Mouse (Mus musculus): ENCODE data around the gene Irs1. TPM values are rescaled to one million over a fixed set of nuclear protein-coding genes. Genes with fewer than 3 reads are reported as not detected.

Irs1 gene
- polyA plus RNA-seq, 1 experiment from 2014 or later, result 13.5 TPM

- peak; percentile 95 for ATAC-seq (ENCODE audit: insufficient number of reproducible peaks, low FRiP score, low TSS enrichment, low read depth)
- 5% methylated on average over 47 of the region's 47 CpGs for WGBS
- Histone ChIP-seq H3K27me3 (no peaks in the 10 kb centered on the region), H3K4me3 (peak within 1 kb of the TSS; percentile 94), H3K9ac (peak within 1 kb of the TSS; percentile 94), H3K4me1 (peaks cover 7% of the 10 kb centered on the region), H3K9me3 (no peaks in the 10 kb centered on the region), H3K36me3 (no peaks in the 10 kb centered on the region), H3K27ac (peak within 1 kb of the TSS; percentile 98), H3K4me2 (peak within 1 kb of the TSS; percentile 80)
Observed at GRCm38 (mm10) chr1:82316111-82316745, 25.0 kb upstream of the Irs1 start, which contains the start of gene Rhbdd1. Rhbdd1 (plus strand) TSS chr1:82316452.

- no peaks in the 10 kb centered on the region for H3K36me3 ChIP-seq
- no peak overlapping the region for H3K4me2 ChIP-seq
- 25% methylated on average over 3 of the region's 3 CpGs for WGBS
- no peak overlapping the region for H3K9ac ChIP-seq
- H3K27ac ChIP-seq, result no peak overlapping the region
- no peaks in the 10 kb centered on the region for H3K4me1 ChIP-seq
- ATAC-seq (ENCODE audit: insufficient number of reproducible peaks, low FRiP score, low TSS enrichment, low read depth), result no peak
- no peaks in the 10 kb centered on the region for H3K27me3 ChIP-seq
- H3K4me3 ChIP-seq, result no peak overlapping the region
- no peaks in the 10 kb centered on the region for H3K9me3 ChIP-seq
Observed at GRCm38 (mm10) chr1:82304483-82304882, 13.3 kb upstream of the Irs1 start.

- Histone ChIP-seq H3K4me2 (no peak overlapping the region), H3K36me3 (no peaks in the 10 kb centered on the region), H3K27me3 (no peaks in the 10 kb centered on the region; the same call in 1 of the 2 replicates), H3K27ac (no peak overlapping the region), H3K9me3 (no peaks in the 10 kb centered on the region), H3K4me1 (no peaks in the 10 kb centered on the region), H3K4me3 (no peak overlapping the region), H3K9ac (no peak overlapping the region)
- WGBS, result 27% methylated on average over 1 of the region's 1 CpGs
- ATAC-seq (ENCODE audit: insufficient number of reproducible peaks, low FRiP score, low TSS enrichment, low read depth), result no peak
Observed at GRCm38 (mm10) chr1:82298586-82298985, 7.4 kb upstream of the Irs1 start.

GRCm38 (mm10) chr1:82294102-82294501 is 2.9 kb upstream of the Irs1 start:
- peaks cover 19% of the 10 kb centered on the region for H3K4me1 ChIP-seq
- H3K9me3 ChIP-seq, result no peaks in the 10 kb centered on the region
- no peaks in the 10 kb centered on the region; the same call in 1 of the 2 replicates for H3K27me3 ChIP-seq
- peaks cover 3% of the 10 kb centered on the region for H3K36me3 ChIP-seq
- 11% methylated on average over 6 of the region's 6 CpGs for WGBS
- ATAC-seq (ENCODE audit: insufficient number of reproducible peaks, low FRiP score, low TSS enrichment, low read depth), result no peak
- no peak overlapping the region for H3K9ac ChIP-seq
- H3K27ac ChIP-seq, result no peak overlapping the region
- H3K4me3 ChIP-seq, result no peak overlapping the region
- no peak overlapping the region for H3K4me2 ChIP-seq

- H3K36me3 ChIP-seq, result peaks cover 16% of the 10 kb centered on the region
- no peaks in the 10 kb centered on the region for H3K9me3 ChIP-seq
- WGBS, result 1% methylated on average over 13 of the region's 13 CpGs
- peak overlapping the region; percentile 98 for H3K27ac ChIP-seq
- H3K27me3 ChIP-seq, result no peaks in the 10 kb centered on the region; the same call in 1 of the 2 replicates
- H3K4me1 ChIP-seq, result peaks cover 33% of the 10 kb centered on the region
- H3K9ac ChIP-seq, result no peak overlapping the region
- peak; percentile 35; the same call in 1 of the 2 replicates for ATAC-seq (ENCODE audit: insufficient number of reproducible peaks, low FRiP score, low TSS enrichment, low read depth)
- H3K4me3 ChIP-seq, result peak overlapping the region; percentile 75
- peak overlapping the region; percentile 73 for H3K4me2 ChIP-seq
Observed at GRCm38 (mm10) chr1:82292771-82293170, 1.6 kb upstream of the Irs1 start.

GRCm38 (mm10) chr1:82291930-82292712 is 905 bp upstream of the Irs1 start:
- Histone ChIP-seq H3K9ac (peak overlapping the region; percentile 77), H3K4me1 (peaks cover 39% of the 10 kb centered on the region), H3K27ac (peak overlapping the region; percentile 98), H3K9me3 (no peaks in the 10 kb centered on the region), H3K4me3 (peak overlapping the region; percentile 75), H3K36me3 (peaks cover 22% of the 10 kb centered on the region), H3K4me2 (peak overlapping the region; percentile 73), H3K27me3 (no peaks in the 10 kb centered on the region; the same call in 1 of the 2 replicates)
- no peak for ATAC-seq (ENCODE audit: insufficient number of reproducible peaks, low FRiP score, low TSS enrichment, low read depth)
- WGBS, result under 1% methylated on average over 23 of the region's 23 CpGs

GRCm38 (mm10) chr1:82290723-82291150 is 479 bp downstream of the Irs1 start:
- H3K9me3 ChIP-seq, result no peaks in the 10 kb centered on the region
- peak overlapping the region; percentile 98 for H3K27ac ChIP-seq
- H3K4me3 ChIP-seq, result peak overlapping the region; percentile 75
- WGBS, result under 1% methylated on average over 29 of the region's 31 CpGs
- peak overlapping the region; percentile 73 for H3K4me2 ChIP-seq
- ATAC-seq (ENCODE audit: insufficient number of reproducible peaks, low FRiP score, low TSS enrichment, low read depth), result peak; percentile 60
- peaks cover 44% of the 10 kb centered on the region for H3K4me1 ChIP-seq
- H3K36me3 ChIP-seq, result peaks cover 24% of the 10 kb centered on the region
- H3K9ac ChIP-seq, result peak overlapping the region; percentile 77
- H3K27me3 ChIP-seq, result no peaks in the 10 kb centered on the region; the same call in 1 of the 2 replicates

GRCm38 (mm10) chr1:82289990-82290681 is 1.1 kb downstream of the Irs1 start:
- H3K4me3 ChIP-seq, result peak overlapping the region; percentile 75
- H3K27me3 ChIP-seq, result no peaks in the 10 kb centered on the region; the same call in 1 of the 2 replicates
- no peak for ATAC-seq (ENCODE audit: insufficient number of reproducible peaks, low FRiP score, low TSS enrichment, low read depth)
- WGBS, result under 1% methylated on average over 45 of the region's 45 CpGs
- peak overlapping the region; percentile 73 for H3K4me2 ChIP-seq
- peak overlapping the region; percentile 77 for H3K9ac ChIP-seq
- H3K4me1 ChIP-seq, result peaks cover 44% of the 10 kb centered on the region
- peak overlapping the region; percentile 98 for H3K27ac ChIP-seq
- no peaks in the 10 kb centered on the region for H3K9me3 ChIP-seq
- peaks cover 24% of the 10 kb centered on the region for H3K36me3 ChIP-seq

- no peak for ATAC-seq (ENCODE audit: insufficient number of reproducible peaks, low FRiP score, low TSS enrichment, low read depth)
- 69% methylated on average over 35 of the region's 35 CpGs for WGBS
- peak overlapping the region; percentile 98 for H3K27ac ChIP-seq
Observed at GRCm38 (mm10) chr1:82289116-82289989, 1.9 kb downstream of the Irs1 start.

GRCm38 (mm10) chr1:82288421-82288990 is 2.7 kb downstream of the Irs1 start:
- Histone ChIP-seq H3K27ac (no peak overlapping the region), H3K9me3 (no peaks in the 10 kb centered on the region), H3K9ac (no peak overlapping the region), H3K4me3 (peak overlapping the region; percentile 75), H3K4me2 (peak overlapping the region; percentile 73), H3K4me1 (peaks cover 48% of the 10 kb centered on the region), H3K36me3 (peaks cover 24% of the 10 kb centered on the region), H3K27me3 (no peaks in the 10 kb centered on the region)
- WGBS, result 88% methylated on average over 18 of the region's 18 CpGs
- no peak for ATAC-seq (ENCODE audit: insufficient number of reproducible peaks, low FRiP score, low TSS enrichment, low read depth)

More at GRCm38 (mm10) chr1:82289116-82289989, 1.9 kb downstream of the Irs1 start:
- H3K9ac ChIP-seq, result peak overlapping the region; percentile 77
- no peaks in the 10 kb centered on the region for H3K27me3 ChIP-seq
- peak overlapping the region; percentile 75 for H3K4me3 ChIP-seq
- H3K9me3 ChIP-seq, result no peaks in the 10 kb centered on the region
- H3K36me3 ChIP-seq, result peaks cover 24% of the 10 kb centered on the region
- peaks cover 44% of the 10 kb centered on the region for H3K4me1 ChIP-seq
- H3K4me2 ChIP-seq, result peak overlapping the region; percentile 73
